Mouse (Mus musculus): ENCODE results near the gene Tifab. TPM values are rescaled to one million over a fixed set of nuclear protein-coding genes. Genes with fewer than 3 reads are reported as not detected.

The Tifab gene
- total RNA-seq, 1 experiment from 2014 or later = 1.5 TPM

- DNase-seq = no peak
Measured at GRCm38 (mm10) chr13:56139167-56139751, 39.4 kb downstream of the Tifab start.

- DNase-seq = no peak
Measured at GRCm38 (mm10) chr13:56136200-56136599, 42.5 kb downstream of the Tifab start, which contains the start of gene H2afy. Gene H2afy, minus strand, starts transcription at chr13:56136361.

GRCm38 (mm10) chr13:56135231-56136052 lies 43.2 kb downstream of the Tifab start:
- peak; percentile 94 for DNase-seq

DNA sequence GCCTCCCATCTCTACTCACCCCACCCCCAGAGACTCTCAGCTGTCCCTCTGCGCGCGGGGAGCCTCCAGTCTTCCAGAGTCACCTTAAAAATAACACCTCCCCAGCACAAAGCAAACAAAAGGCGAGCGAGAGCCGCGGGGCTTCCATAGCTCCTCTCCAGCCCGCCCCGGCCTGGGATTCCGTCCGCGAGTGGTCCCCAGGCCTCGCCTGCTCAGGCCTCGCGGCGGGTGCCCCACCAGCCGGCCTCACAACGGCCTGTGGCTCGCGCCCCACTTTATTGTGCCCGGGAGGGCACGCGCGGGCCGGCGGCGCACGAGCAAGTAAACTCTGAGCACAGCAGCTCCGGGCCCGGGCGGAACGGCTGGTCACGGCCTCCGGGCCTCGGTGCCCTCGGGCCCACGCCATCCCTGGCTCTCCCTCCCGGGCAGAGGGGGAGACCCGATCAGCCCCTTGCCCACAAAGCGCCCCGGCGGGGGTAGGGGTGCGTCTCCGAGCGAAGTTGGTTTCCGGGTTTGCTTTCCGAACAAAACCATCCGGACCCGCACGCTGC lies 44.0 kb downstream of the Tifab start:
- DNase-seq = peak; percentile 46

GRCm38 (mm10) chr13:56134031-56134430 lies 44.7 kb downstream of the Tifab start:
- no peak for DNase-seq

GRCm38 (mm10) chr13:56132941-56133340 lies 45.7 kb downstream of the Tifab start:
- DNase-seq = no peak

DNA sequence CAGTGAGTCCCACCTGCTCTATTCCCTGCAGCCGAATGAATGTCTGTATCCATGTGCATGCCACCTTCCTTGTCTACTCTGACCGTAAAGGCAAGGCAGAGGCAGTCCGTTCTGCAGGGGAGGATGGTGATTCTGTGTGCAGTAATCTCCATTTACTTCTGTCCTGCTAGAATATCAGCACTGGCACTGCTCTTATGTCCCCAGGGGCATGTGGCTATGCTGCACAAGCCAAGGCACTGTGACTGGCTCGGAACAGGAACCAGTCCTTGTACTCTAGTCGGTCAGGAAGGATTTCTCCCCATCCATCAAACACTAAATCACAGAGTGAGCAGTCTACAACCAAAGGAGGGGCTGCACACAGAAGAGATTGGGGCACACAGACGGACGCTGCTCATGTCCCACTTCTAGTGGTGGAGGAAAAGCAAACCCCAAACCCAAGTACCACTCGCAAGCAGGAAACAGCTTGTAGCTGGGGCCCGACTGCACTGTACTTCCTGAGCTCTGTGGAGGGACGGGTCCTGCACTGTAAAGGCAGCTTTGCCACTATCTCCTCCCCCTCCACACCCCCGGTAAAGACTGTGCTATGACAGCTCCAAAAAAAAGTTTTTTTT lies 46.3 kb downstream of the Tifab start:
- DNase-seq = no peak

- no peak for DNase-seq
Measured at GRCm38 (mm10) chr13:56130544-56130943, 48.1 kb downstream of the Tifab start.

GRCm38 (mm10) chr13:56129578-56129977 lies 49.1 kb downstream of the Tifab start:
- DNase-seq = no peak

DNA sequence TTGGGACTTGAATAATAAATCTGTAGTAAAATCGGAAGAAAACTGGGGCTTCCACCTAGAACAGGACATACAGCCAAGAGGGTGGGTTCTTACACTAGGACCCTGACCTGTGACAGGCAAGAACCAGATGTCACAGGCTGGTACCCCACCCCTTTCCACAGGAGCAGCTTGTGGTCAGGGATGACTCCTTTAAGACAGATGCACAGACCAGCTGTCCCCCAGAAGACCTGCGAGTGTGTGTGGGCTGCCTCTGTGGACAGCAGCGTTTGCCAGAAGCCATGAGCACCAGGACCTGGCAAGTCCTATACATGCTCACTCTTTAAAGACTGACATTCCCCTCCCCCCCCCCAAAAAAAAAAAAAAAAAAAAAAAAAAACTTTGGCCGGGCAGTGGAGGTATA lies 49.7 kb downstream of the Tifab start:
- DNase-seq = no peak

DNA sequence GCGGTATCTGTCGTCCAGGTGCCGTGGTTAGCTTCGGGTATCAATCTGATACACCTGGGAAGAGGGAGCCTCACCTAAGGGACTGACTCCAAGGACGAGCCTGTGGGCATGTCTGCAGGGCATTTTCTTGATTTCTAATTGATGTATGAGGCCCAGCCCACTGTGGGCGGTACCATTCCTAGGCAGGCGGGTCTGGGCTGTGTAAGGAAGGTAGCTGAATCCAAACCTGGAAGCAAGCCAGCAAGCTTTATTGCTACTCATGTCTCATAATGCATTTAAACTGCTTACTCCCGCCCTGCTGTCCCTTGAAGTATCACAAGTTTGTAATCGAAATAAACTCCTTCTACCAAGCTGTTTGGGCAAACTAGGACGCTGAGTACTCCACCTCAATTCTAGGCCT lies 53.1 kb downstream of the Tifab start:
- DNase-seq = no peak

Other genes starting within 250 kb of the Tifab start
- 128 and 133 TPM in 2 replicates for gene H2afy, start 42.5 kb downstream of the Tifab start, total RNA-seq (2021)
- not detected in 2 replicates for gene Neurog1, start 73.3 kb upstream of the Tifab start, total RNA-seq (2021)
- gene Cxcl14, start 117.7 kb upstream of the Tifab start, total RNA-seq (2021) = 29.4 and 36.9 TPM in 2 replicates
- not detected in 2 replicates for gene Gm3045, start 247.7 kb upstream of the Tifab start, total RNA-seq (2021)